Mouse (Mus musculus) cerebellum, postnatal 14 days (tissue): ENCODE measurements around the gene Npas1.

ENCODE experiments used
- DNase-seq, 2 experiments: peaks; one replicate each; pipeline ENCODE4 v3.0.0; 2021; ENCODE audit warnings: mixed read lengths in 2 of 2

Gene Npas1

DNA sequence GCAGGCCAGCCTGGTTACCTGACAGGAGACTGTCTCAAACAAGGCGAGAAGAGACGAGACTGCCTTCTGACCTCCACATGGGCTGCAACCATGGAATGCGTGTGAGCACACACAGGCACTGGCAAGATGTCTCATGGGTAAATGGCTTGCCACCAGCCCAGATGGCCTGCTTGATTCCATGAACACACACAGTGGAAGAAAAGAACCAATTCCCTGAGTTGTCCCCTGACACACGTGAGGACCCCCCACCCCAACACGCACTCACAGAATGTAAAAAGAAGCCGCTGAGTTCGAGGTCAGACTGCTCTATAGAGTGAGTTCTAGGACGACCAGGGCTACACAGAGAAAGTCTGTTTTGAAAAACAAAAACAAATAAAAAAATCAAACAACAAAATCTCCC is at the start of gene Npas1:
Npas1 (minus strand) TSS at position 101 of the 400 bp plus-strand sequence.
- no peak for DNase-seq

- DNase-seq: no peak
Observed at GRCm38 (mm10) chr7:16525995-16526394, 48.5 kb upstream of the Npas1 start.

GRCm38 (mm10) chr7:16525448-16525847 is 47.9 kb upstream of the Npas1 start:
- DNase-seq: no peak

DNA sequence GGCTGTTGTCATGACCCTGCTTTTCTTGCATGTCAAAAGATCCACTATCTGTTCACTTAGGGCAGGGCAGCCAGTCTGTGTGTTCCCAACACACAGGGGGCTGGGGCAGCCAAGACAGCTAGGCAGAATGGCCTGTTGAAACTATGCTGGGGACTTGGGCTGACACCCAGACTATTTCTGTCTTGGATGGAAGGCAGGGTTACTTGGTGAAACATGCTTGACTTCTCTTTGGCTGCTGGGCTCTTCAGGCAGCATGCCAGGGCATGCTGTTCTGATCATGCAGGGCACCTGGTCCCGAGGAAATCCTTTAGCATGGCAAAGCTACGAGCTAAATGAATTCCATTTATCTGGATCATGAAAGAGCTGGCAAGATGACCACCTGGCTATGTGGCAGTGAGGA is 46.8 kb upstream of the Npas1 start:
- peak; percentile 86 to 93 for DNase-seq

GRCm38 (mm10) chr7:16519310-16519709 is 41.8 kb upstream of the Npas1 start:
- no peak for DNase-seq

- no peak for DNase-seq
Observed at GRCm38 (mm10) chr7:16517198-16517597, 39.7 kb upstream of the Npas1 start.

DNA sequence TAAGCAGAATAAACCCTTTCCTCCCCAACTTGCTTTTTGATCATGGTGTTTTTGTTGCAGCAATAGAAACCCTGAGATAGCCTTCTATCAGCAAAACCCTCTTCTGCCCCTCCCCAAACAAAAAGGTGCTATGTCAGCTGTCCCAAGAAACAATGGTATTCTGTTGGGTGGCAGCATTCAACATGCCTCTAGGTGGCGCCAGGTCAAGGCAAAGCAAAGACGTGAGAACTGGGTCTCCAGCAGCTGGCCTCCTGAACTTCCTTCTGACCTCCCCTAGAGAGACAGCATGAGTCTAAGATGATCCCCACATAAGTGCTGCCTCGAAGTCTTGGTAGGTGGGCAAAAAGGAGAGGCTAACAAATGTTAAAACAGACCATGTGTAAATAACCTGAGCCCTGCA is 29.8 kb upstream of the Npas1 start:
- peak; percentile 59 to 72 for DNase-seq

GRCm38 (mm10) chr7:16505226-16505593 is 27.7 kb upstream of the Npas1 start:
- no peak for DNase-seq

DNA sequence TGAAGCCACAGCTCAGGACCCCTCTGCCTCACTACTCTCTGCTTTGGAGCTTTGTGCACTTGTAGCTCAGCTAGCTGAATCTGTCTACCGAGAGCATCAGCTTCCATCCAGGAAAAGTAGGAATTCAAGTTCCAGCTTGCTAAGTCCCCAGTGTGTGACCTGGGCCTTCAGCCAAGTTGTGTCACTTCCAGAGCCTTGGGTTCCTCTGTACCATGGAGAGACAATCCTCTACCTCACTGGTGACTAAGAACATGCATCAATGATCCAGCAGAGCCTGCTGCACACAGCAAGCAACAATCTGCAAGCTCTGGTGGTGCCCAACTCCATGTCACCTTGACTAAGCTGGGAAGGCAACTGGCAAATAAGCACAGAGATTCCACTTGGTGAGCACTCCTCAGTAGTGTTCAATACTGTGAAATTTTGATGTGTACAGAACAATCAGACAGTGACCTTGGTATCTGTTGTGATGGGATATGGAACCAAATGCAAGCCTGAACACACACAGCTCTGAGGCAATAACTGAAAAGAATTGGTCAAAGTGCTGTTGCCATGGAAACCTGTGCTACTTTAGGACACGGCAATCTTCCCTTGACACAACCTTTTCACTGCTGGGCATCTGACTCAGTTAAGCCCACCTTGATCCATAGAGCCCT is 27.2 kb upstream of the Npas1 start:
- peak in 1 of 2 experiments; percentile 24 for DNase-seq

GRCm38 (mm10) chr7:16501571-16501970 is 24.0 kb upstream of the Npas1 start:
- DNase-seq: no peak

- peak in 1 of 2 experiments; percentile 30 for DNase-seq
Observed at GRCm38 (mm10) chr7:16499671-16500104, 22.2 kb upstream of the Npas1 start.

- no peak for DNase-seq
Observed at GRCm38 (mm10) chr7:16496260-16496659, 18.7 kb upstream of the Npas1 start.

DNA sequence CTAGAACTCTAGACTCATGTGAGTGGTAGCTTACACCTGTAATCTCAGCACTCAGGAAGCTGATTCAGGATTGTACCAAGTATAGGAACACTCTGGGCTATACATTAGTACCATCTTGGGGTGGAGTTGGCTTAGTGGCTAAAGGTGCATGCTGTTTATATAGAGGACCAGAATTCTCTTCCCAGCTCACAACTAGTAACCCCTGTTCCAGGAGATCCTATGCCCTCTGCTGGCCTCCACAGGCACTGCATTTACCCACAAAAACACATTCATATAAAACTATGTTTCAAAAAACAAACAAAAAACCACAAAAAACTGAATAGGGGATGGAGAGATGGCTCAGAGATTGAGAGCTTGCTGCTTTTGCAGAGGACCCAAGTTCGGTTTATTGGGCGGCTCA is 15.8 kb upstream of the Npas1 start:
- peak; percentile 59 to 75 for DNase-seq

- no peak for DNase-seq
Observed at GRCm38 (mm10) chr7:16492211-16492610, 14.7 kb upstream of the Npas1 start.

GRCm38 (mm10) chr7:16491759-16492158 is 14.2 kb upstream of the Npas1 start:
- DNase-seq: peak; percentile 87 to 88

DNA sequence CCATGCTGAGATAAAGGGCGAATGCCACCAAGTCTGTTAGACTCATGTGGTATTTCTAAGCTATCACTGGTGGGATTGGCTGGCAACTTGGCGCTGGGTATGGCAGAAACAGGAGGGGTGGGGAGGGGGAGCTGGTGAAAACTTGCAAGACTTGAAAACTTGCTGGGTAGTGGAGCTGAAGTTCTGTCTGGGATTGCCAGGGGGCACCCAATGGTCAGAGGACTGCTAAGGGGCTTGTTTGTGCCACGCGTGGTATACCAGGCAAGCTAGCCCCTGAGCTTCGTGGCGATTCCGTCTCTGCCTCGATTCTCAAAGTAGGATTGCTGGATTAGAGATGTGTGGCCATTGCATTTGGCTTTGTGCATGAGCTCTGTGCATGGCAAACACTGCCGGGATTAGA is 12.4 kb upstream of the Npas1 start:
- peak; percentile 56 to 59 for DNase-seq

DNA sequence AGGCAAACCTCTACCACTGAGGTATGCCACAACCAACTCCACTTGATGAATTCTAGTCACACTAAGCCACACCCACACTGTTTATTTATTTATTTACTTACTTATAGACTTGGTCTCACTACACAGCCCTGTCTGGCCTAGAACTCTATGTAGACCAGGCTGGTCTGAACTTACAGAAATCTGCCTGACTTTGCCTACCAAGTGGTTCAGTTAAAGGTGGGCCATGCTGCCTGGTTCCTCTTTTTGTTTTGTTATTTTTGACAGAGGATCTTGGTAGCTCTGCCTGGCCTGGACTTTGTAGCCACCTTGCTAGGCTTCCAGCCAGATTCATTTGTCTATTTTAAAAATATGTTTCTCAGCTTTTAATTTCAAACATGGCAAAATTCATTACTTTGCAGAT is 11.3 kb upstream of the Npas1 start:
- DNase-seq: no peak

DNA sequence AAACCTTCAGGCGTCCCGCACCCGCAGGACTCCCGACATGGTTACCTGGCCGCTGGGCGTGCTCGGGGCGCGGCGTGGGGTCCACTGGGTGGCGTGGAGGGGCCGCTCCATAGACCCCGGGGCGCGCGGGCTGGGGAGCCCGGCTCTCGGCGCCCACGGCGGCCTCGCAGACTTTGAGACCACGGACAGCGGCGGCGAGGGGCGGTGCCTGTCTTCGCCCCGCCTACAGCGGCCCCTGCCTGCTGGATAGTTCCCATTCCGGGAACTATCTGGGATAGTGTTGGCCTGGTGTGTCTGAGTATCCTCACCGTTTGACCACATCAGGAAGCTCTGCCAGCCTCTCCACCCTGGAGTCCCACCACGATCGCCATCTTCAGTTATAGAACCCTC is 933 bp downstream of the Npas1 start:
- DNase-seq: no peak

DNA sequence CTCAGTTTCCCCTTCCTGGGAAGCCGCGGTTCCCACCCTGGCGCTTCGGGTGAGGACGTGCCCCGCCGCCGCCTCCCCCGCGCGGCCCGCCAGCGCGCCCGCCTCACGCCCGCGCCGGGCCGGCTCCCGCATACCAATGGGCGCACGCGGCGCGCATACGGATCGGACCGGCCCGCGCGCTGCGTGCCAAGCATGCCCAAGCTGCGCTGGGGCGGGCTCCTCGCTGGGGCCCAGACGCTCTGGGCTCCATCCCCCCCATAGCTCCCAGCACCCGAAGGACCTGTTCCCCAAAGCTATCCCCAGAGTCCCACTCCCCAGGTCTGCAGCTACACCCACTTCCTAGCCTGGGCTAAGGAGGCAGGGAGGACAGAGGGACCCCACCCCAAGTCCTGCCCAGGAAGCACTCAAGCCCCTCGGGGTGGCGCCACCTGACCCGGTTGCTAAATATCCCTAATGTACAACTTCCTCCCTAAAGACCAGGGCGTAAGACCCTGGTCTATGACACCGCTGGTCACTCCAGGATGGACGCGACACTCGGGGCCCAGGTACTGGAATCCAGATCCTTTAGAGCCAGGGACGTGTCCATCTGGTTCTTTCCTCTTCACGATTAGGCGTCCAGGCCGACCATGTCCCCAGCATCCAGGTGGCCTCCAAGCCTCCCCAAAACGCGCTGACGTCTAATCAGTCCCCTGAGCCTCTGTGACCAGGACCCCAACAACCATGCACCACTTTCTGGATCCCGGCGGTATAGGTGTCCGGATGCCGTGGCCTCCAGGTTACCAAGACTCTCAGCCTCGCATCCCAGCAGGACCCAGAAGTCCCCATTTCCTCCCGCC is 1.5 kb downstream of the Npas1 start:
- no peak for DNase-seq

DNA sequence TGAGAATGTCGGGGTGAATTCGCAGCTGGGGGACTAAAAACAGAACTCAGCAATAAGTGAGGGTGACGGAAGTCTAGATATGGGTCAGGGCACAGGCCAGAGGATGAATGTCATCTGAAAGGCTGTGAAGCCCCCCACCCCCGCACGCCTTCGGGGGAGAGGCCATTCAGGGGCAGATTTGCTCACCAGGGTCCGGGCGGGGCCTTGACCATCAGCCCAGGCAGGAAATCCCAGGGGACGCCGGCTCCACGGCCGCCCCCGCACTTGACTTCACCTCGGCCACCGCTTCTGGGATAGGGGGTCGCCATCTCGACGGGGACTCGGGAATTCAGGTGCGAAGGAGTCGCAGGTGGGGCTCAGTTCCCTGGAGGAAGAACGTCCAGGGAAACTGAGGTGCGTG is 2.2 kb downstream of the Npas1 start:
- DNase-seq: no peak

DNA sequence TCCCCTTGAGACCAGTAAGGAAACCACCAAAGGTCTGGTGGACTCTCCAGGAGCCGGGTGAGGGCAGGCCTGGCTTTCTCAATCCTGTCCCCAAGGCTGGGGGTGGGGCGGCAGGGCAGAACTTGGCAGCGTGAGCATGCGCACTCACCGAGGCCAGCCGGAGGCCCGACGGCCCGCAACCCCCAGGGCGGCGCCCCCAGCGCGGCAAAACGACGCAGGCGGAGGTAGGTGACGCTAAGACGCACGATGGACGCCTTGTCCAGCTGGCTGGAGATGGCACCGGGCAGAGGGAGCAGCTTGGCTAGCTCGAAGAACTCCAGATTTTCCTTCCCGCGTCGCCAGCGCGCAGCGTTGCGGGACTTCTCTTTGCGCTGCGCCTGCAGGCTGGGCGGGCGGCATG is 3.1 kb downstream of the Npas1 start:
- DNase-seq: peak in 1 of 2 experiments; percentile 46

GRCm38 (mm10) chr7:16473847-16474246 is 3.7 kb downstream of the Npas1 start:
- DNase-seq: no peak

- no peak for DNase-seq
Observed at GRCm38 (mm10) chr7:16472116-16472709, 5.3 kb downstream of the Npas1 start.

DNA sequence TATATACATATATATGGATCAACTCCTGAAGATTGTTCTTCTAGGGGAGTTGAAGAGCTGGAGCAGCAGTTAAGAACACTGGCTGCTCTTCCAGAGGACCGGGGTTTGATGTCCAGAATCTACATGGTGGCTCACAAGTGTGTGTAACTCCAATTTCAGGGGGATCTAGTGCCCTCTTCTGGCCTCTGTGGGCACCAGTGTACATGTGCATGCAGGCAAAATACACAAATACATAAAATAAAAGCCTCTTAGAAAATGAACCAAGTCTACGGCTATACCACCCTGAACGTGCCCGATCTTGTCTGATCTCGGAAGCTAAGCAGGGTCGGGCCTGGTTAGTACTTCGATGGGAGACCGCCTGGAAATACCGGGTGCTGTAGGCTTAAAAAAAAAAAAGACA is 6.0 kb downstream of the Npas1 start:
- peak in 1 of 2 experiments; percentile 50 for DNase-seq
